ENCODE assay signal across 8 mouse cellular contexts in the genomic region with DNA sequence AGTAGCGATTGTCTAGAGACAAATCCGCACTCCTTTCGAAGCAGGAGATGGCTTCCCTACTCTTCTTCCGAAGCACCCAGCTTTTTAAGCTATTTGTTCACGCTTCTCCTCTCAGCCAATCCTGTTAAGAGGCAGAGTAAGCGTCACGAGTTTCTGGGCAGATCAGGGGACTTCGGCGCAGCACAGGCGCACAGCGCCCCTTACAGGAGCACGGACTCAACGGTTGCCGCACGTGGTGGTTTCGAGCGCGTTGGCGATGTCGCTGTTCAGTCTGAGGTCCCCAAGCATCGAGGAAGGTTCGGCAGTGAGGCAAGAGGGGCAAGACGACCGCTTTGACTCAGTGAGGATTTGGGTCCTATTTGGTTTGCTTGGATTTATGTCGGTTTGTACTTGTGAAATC. TPM values are rescaled to one million over a fixed set of nuclear protein-coding genes. Genes with fewer than 3 reads are reported as not detected.
DNase-seq lines count a peak whose midpoint lies in the region; ATAC-seq and TF ChIP-seq lines count a peak whose summit lies in the region.

A gene (plus strand): TSS at position 219 of the 400 bp plus-strand sequence.

- H3K36me3 ChIP-seq in embryonic facial prominence, embryonic 10.5 days (replicated peaks) = no peaks in the 10 kb centered on the region
- no peaks in the 10 kb centered on the region for H3K36me3 ChIP-seq in intestine, postnatal 0 days (ENCODE audit: control insufficient read depth, insufficient read depth)
- no peaks in the 10 kb centered on the region for H3K36me3 ChIP-seq in midbrain, embryonic 11.5 days (ENCODE audit: control insufficient read depth, insufficient read depth, low read length)

- TF ChIP-seq CTCF in intestine, postnatal 0 days (IDR thresholded peaks at IDR 0.05; ENCODE audit: low read depth) = peak; percentile 99

- WGBS in embryonic facial prominence, embryonic 10.5 days = 11% methylated on average over 25 of the region's 25 CpGs
- 5% methylated on average over 25 of the region's 25 CpGs for WGBS in intestine, postnatal 0 days
- WGBS in midbrain, embryonic 11.5 days = 13% methylated on average over 25 of the region's 25 CpGs

- intact Hi-C loops in left cerebral cortex, postnatal 36 days (cut with DNase I) = no loop called here

- peak within 1 kb of the TSS; percentile 32 for H3K4me3 ChIP-seq in embryonic facial prominence, embryonic 10.5 days
- H3K4me3 ChIP-seq in intestine, postnatal 0 days (ENCODE audit: low read depth, low read length) = no peak within 1 kb of the TSS
- no peak within 1 kb of the TSS for H3K4me3 ChIP-seq in midbrain, embryonic 11.5 days (ENCODE audit: low read depth, low read length)

- H3K4me1 ChIP-seq in embryonic facial prominence, embryonic 10.5 days = peaks cover 38% of the 10 kb centered on the region
- H3K4me1 ChIP-seq in intestine, postnatal 0 days (replicated peaks; ENCODE audit: control insufficient read depth, insufficient read depth, low read length) = peaks cover 10% of the 10 kb centered on the region
- H3K4me1 ChIP-seq in midbrain, embryonic 11.5 days (ENCODE audit: control insufficient read depth, insufficient read depth, low read length) = peaks cover 6% of the 10 kb centered on the region

- H3K9ac ChIP-seq in intestine, postnatal 0 days (ENCODE audit: low read depth, low read length) = no peak within 1 kb of the TSS
- H3K9ac ChIP-seq in midbrain, embryonic 11.5 days (ENCODE audit: low read length) = no peak within 1 kb of the TSS

- peak; percentile 70 for ATAC-seq in granulocyte monocyte progenitor cell, adult 5-6 weeks (replicated peaks; ENCODE audit: poor library complexity, severe bottlenecking)
- peak; percentile 35; the same call in 1 of the 2 replicates for ATAC-seq in intestine, postnatal 0 days
- ATAC-seq in midbrain, embryonic 11.5 days (ENCODE audit: low FRiP score) = no peak

- 0 out of 2 replicates have a peak, but pooled peaks cover 11% of the 10 kb centered on the region for H3K27me3 ChIP-seq in embryonic facial prominence, embryonic 10.5 days (replicated peaks; ENCODE audit: low read depth, poor library complexity, severe bottlenecking)
- no peaks in the 10 kb centered on the region for H3K27me3 ChIP-seq in intestine, postnatal 0 days (replicated peaks; ENCODE audit: control insufficient read depth, insufficient read depth, low read length)
- no peaks in the 10 kb centered on the region for H3K27me3 ChIP-seq in midbrain, embryonic 11.5 days (ENCODE audit: control insufficient read depth, insufficient read depth, low read length)

- peak within 1 kb of the TSS; percentile 31; the same call in 1 of the 2 replicates for H3K27ac ChIP-seq in embryonic facial prominence, embryonic 10.5 days (replicated peaks)
- H3K27ac ChIP-seq in intestine, postnatal 0 days (ENCODE audit: low read depth, low read length) = no peak within 1 kb of the TSS
- H3K27ac ChIP-seq in midbrain, embryonic 11.5 days (ENCODE audit: low read depth, low read length) = no peak within 1 kb of the TSS

- DNase-seq in adrenal gland, postnatal 10 days = peak; percentile 96
- DNase-seq in embryonic facial prominence, embryonic 10.5 days (ENCODE audit: low spot score) = peak; percentile 93
- peak; percentile 90 to 91 for DNase-seq in left cerebral cortex, postnatal 36 days (ENCODE audit: low spot score in 2 of 2)
- peak; percentile 99 for DNase-seq in midbrain, embryonic 11.5 days (ENCODE audit: low spot score, missing footprints)
- DNase-seq in right cerebral cortex, postnatal 4 days = peak; percentile 96
- peak; percentile 89 for DNase-seq in yolk sac, embryonic 10.5 days (ENCODE audit: low spot score)

- no peaks in the 10 kb centered on the region for H3K9me3 ChIP-seq in embryonic facial prominence, embryonic 10.5 days
- H3K9me3 ChIP-seq in intestine, postnatal 0 days (ENCODE audit: control insufficient read depth) = no peaks in the 10 kb centered on the region
- no peaks in the 10 kb centered on the region for H3K9me3 ChIP-seq in midbrain, embryonic 11.5 days (ENCODE audit: control insufficient read depth, low read length)

- H3K4me2 ChIP-seq in intestine, postnatal 0 days (replicated peaks; ENCODE audit: low read depth) = peak within 1 kb of the TSS; percentile 51
- H3K4me2 ChIP-seq in midbrain, embryonic 11.5 days = peak within 1 kb of the TSS; percentile 19; the same call in 1 of the 2 replicates

RNA-seq across cellular contexts. Expression of the gene that starts here (rescaled TPM):
- total RNA-seq in adrenal gland, postnatal 10 days (2021) = under 1 TPM; 0.15 to 0.33 TPM
- 0.21 and 0.28 TPM in 2 replicates for polyA plus RNA-seq in embryonic facial prominence, embryonic 10.5 days (2016; fragmentation: Nextera tagmentation; extraction: Ambion mirVana)
- 1.0 and 2.1 TPM in 2 replicates for total RNA-seq in granulocyte monocyte progenitor cell, adult 5-6 weeks (2014; fragmentation: Nextera tagmentation)
- 1.4 and 1.9 TPM in 2 replicates for total RNA-seq in granulocyte monocyte progenitor cell, adult 5-6 weeks (2017)
- polyA plus RNA-seq in intestine, postnatal 0 days (2015; fragmentation: Nextera tagmentation; extraction: Ambion mirVana) = 0.09 TPM in 1 of 2 replicates, not detected in the other
- total RNA-seq in left cerebral cortex, postnatal 36 days (2021) = under 1 TPM; 0.15 to 0.25 TPM
- 0.04 TPM in 2 replicates for polyA plus RNA-seq in midbrain, embryonic 11.5 days (2014; fragmentation: Nextera tagmentation; extraction: Ambion mirVana)

Comparison
In these comparisons a context has a peak if more than half of its experiments do, and no peak if none do; other contexts are left out.
1. Peak in DNase-seq in adrenal gland, postnatal 10 days; RNA of the gene not detected or under 1 TPM.
2. Peak in DNase-seq, H3K4me3 ChIP-seq and H3K27ac ChIP-seq in embryonic facial prominence, embryonic 10.5 days; RNA of the gene not detected or under 1 TPM.
3. Peak in ATAC-seq and H3K4me2 ChIP-seq in intestine, postnatal 0 days; RNA of the gene not detected or under 1 TPM.
4. Peak in DNase-seq in left cerebral cortex, postnatal 36 days; RNA of the gene not detected or under 1 TPM.
5. Peak in DNase-seq and H3K4me2 ChIP-seq in midbrain, embryonic 11.5 days; RNA of the gene not detected or under 1 TPM.